Mouse (Mus musculus) common myeloid progenitor, adult 5-6 weeks (primary cell): ENCODE results near the gene Gm49711. TPM values are rescaled to one million over a fixed set of nuclear protein-coding genes. Genes with fewer than 3 reads are reported as not detected.
A peak's percentile ranks its signal among the peaks of the same experiment; 100 is the strongest.

ENCODE experiments used
- ATAC-seq: replicated peaks from 2 replicates; pipeline ENCODE4 v1.8.0; 2016; ENCODE audit warnings: low read depth, mild to moderate bottlenecking, moderate TSS enrichment, inconsistent platforms; ENCODE audit not compliant: poor library complexity, severe bottlenecking
- total RNA-seq: library from RNA; stranded (forward); fragments of 200-1000, 187-1606 nt; gene quantifications from 2 replicates; pipeline ENCODE4 v1.2.3, GENCODE M21; 2017

The Gm49711 gene
- total RNA-seq = not detected in 2 replicates

- peak; percentile 71 for ATAC-seq
Measured at GRCm38 (mm10) chr16:92057852-92058643, at the start of gene Gm49711, which contains the start of the genes Mrps6 and Slc5a3. Gene Gm49711 (plus strand): TSS chr16:92058316. Gene Mrps6 (plus strand): TSS chr16:92058270. Gene Slc5a3 (plus strand): TSS chr16:92058322.

GRCm38 (mm10) chr16:92009586-92009985 is 48.5 kb upstream of the Gm49711 start:
- ATAC-seq = no peak

DNA sequence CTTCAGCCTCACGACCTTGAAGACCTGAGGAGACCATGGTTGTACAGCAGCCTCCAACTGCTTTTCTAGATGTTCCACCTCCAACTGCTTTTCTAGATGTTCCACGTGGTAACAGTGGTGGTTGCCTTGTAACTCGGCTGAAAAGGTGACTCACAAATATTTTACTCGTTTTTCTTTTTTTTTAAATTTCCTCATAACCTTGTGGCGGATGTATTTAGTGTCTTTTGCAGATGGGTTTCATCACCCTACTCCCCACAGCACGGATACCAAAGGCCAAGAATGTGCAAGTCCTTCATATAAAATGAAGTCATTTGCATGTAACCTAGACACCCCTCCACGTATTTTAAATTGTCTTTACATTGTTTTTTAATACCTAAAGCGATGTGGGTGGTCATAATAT is 41.3 kb upstream of the Gm49711 start:
- ATAC-seq = no peak

GRCm38 (mm10) chr16:92019141-92020118 is 38.7 kb upstream of the Gm49711 start:
- peak; percentile 64 for ATAC-seq

DNA sequence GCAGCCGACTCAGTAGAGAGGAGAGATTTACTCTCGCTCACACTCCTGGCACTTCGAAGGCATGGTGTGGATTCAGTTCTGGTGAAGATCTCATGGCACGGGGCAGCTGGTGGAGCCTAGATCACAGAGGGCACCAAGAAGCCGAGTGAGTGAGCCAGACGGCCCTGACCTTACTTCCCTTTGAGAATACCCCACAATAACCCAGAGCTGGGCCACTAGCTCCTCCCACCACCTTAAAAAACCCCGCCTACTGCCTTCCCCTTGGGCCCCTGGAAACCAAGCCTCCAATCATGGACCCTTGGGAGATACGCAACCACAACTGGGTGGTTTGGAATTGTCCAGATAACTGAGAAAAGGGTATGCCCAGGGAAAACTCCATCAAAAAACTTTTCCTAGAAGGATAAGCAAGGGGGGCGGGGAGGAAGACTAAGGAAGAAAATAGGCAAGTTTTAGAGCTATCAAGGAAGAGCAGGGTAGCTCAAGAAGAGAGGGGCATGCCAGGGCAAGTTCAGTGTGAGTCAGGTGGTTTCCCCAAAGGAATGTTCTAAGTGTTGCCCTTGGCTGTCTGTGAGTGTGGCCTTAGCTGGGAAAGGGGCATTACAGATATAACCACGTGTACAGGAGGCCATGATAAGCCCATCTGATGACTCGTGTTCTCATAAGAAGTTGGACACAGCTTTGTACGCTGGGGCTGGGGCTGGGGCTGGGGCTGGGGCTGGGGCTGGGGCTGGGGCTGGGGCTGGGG is 36.3 kb upstream of the Gm49711 start:
- ATAC-seq = peak; percentile 45

- ATAC-seq = no peak
Measured at GRCm38 (mm10) chr16:92022494-92023283, 35.4 kb upstream of the Gm49711 start.

GRCm38 (mm10) chr16:92033286-92033685 is 24.8 kb upstream of the Gm49711 start:
- no peak for ATAC-seq

- no peak for ATAC-seq
Measured at GRCm38 (mm10) chr16:92034676-92035075, 23.4 kb upstream of the Gm49711 start.

- no peak for ATAC-seq
Measured at GRCm38 (mm10) chr16:92036701-92037100, 21.4 kb upstream of the Gm49711 start.

DNA sequence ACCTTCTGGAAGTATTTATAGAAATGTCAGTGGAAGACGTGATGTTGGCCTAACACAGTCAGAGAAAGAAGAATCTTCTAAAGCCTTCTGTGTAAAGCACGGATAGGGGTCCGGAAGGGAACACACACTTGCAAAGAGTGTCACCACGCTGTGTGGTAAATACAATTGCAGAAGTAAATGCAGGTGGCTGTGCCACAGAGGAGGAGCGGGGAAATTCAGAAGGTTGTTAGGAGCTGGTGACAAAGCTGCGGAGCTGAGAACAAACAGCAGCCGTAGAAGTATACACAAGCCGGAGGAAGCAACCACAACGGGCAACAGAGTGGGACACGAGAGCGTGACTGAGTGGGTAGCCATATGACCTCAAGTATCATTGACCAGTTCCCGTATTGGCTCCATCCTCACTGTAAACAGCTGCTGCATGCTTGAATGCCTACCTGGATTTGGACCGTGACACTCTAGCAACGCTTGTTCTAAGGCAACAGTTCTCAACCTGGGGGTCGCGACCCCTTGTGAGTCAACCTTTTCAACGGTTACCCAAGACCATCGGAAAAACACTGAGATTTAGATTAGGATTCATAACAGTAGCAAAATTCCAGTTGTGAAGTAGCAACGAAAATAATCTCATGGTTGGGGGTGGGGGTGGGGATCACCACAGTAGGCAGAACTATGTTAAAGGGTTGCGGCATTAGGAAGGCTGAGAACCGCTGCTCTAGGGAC is 20.1 kb upstream of the Gm49711 start:
- peak; percentile 96 for ATAC-seq

DNA sequence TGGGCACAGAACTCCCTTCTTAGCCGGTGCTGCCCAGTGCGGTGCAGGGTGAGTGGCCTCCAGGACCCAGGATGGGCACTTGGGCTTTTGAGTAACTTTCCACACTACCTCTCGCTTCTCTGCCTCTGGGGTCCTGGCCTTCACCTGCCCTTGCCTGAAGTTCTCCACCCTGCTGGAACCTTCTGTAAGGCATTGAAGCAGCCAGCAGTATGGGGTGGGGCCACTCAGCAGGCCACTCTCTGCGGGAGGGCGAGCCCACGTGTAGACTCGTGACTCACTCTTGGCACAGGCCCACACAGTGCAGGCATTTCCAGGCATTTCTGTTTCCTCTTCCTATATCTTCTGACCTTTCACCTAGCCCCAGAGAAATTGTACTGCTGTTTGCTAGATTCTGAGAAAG is 18.7 kb upstream of the Gm49711 start:
- ATAC-seq = no peak

DNA sequence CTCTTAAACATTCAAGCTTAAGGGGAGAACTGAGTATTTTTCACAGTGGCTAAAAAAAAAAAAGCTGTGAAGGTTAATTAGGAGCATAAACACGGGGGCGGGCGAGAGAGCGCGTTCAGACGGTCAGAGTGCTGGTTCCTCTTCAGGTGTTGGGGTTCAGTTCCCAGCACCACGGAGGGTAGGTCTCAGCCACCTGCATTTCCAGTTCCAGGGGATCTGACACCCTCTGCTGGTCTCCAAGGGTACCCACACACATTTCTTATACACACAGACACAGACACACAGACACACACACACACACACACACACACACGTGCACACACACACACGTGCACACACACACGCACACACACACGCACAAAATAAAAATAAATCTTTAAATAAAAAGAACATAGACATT is 18.1 kb upstream of the Gm49711 start:
- ATAC-seq = no peak

DNA sequence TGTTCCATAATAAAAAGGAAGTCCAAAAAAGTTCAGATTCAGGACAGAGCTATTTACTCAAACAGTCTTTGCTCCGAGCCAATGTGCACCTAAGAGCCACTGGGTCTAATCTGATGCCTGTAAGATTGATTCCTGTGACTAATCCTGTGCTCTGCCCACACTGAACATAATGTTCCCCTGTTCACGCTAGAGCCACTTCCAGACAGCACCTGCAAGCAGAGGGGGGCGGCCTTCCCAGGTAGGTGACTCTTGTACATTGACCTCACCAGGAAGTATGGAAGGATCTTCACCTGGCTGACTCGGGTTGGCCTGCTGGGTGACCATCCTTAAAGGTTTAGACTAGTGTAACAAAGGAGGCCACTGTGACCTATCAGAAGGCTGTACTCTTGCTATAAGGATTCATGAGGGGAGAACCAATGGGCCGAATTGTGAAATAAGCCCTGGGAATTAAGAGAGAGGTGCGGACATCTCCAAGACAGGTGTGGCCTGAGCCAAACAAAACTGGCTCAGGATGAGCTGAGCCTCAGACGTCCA is 6.3 kb upstream of the Gm49711 start:
- no peak for ATAC-seq

DNA sequence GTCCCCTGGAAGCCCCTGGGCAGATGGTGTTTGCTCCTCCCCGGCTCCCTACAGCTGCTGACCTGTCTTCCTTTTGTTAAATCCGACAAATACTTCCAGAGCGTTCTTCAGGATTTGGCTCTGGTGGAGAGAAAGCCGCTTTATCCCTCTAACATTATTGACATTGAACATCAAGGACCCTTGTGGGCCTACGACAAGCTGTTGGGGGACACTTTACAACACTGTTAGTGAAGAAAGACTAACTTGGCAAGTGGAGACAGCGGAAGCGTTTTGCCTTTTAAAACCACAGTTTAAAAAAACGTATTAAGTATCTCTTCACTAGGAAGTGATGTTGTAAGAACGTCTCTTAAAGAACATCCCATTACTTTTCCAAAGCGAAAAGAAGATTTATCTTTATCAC is 5.5 kb upstream of the Gm49711 start:
- no peak for ATAC-seq

DNA sequence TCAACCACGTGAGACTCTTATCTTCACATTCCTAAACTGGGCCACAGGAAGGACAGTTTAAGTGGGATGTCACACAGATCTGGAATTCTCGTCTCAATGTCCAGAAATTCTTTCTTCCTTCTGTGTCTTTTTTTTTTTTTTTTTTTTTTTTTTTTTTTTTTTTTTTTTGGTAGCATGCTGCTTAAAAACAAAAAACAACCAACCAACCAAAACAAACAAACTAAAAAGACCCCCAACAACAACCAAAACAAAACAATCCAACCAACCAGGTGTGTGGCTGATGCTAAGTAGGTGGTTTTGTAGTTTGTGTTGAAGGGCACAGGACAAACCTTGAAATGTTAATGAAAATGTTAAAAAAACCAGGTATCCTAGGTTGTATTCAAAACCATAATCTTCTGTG is 1.4 kb upstream of the Gm49711 start:
- no peak for ATAC-seq

DNA sequence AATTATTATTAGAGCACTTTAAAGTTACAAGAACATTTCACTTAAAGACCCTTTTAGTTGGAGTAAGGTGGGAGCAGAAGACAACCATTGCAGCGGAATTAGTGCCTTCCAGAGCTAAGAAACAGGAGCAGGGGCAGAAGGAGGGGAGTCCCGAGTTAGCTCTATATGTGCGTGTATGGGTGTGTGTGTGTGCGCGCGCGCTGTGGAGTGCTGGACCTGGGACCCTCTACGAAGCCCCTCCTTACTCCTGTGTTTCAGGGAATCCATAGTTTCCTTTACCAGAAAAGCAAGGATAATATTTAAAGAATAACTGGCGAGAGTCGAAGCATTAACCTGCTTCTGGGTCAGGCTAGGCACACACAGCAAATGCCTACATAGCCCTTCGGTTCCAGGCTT is 662 bp upstream of the Gm49711 start:
- peak; percentile 19 for ATAC-seq

- ATAC-seq = no peak
Measured at GRCm38 (mm10) chr16:92058644-92059620, 816 bp downstream of the Gm49711 start.
